Mouse (Mus musculus) MEL (cell line): Measurements from ENCODE around the gene Yeats4. TPM values are rescaled to one million over a fixed set of nuclear protein-coding genes. Genes with fewer than 3 reads are reported as not detected.

Source experiments
- DNase-seq: peaks from one replicate; pipeline ENCODE4 v3.0.0; 2011; ENCODE audit warnings: low read depth, low spot score
- H3K27ac ChIP-seq: 2 replicates; pipeline ENCODE4 v1.5.1; 2012; ENCODE audit warnings: low read depth, mild to moderate bottlenecking, control low read depth, low read length, moderate library complexity; ENCODE audit not compliant: control insufficient read depth
- H3K27me3 ChIP-seq, 2 experiments: fragments of 150-350 bp in 1 of 2; sonication (generic) in 1 of 2; 2 replicates each; pipeline ENCODE4 v1.6.1; 2012; ENCODE audit warnings: low read length in 2 of 2, mild to moderate bottlenecking in 2 of 2, improper control_type of control experiment in 1 of 2, moderate library complexity in 1 of 2; ENCODE audit not compliant: insufficient read depth in 2 of 2, control insufficient read depth in 1 of 2
- H3K36me3 ChIP-seq, 2 experiments: 2 replicates each; pipeline ENCODE4 v1.6.1; 2012 to 2014; ENCODE audit warnings: low read length in 2 of 2, improper control_type of control experiment in 1 of 2, inconsistent platforms in 1 of 2, mild to moderate bottlenecking in 1 of 2; ENCODE audit not compliant: insufficient read depth in 2 of 2, control insufficient read depth in 1 of 2
- H3K4me1 ChIP-seq, 2 experiments: fragments of 150-350 bp in 1 of 2; sonication (generic) in 1 of 2; 2 replicates each; pipeline ENCODE4 v1.6.1; 2012; ENCODE audit warnings: low read length in 2 of 2, improper control_type of control experiment in 1 of 2, mild to moderate bottlenecking in 1 of 2; ENCODE audit not compliant: insufficient read depth in 2 of 2, control insufficient read depth in 1 of 2
- H3K4me3 ChIP-seq, 2 experiments: fragments of 150-350 bp in 1 of 2; sonication (generic) in 1 of 2; 2 replicates each; pipeline ENCODE4 v1.5.1; 2012; ENCODE audit warnings: low read depth in 2 of 2, low read length in 2 of 2, mild to moderate bottlenecking in 2 of 2, moderate library complexity in 2 of 2, control low read depth in 1 of 2, improper control_type of control experiment in 1 of 2; ENCODE audit not compliant: control insufficient read depth in 1 of 2, insufficient read depth in 1 of 2
- H3K79me2 ChIP-seq: 2 replicates; pipeline ENCODE4 v1.6.1; 2012; ENCODE audit warnings: mild to moderate bottlenecking, low read length, moderate library complexity; ENCODE audit not compliant: control insufficient read depth, poor library complexity, insufficient read depth
- H3K9ac ChIP-seq: 2 replicates; pipeline ENCODE4 v1.6.1; 2012; ENCODE audit warnings: low read depth, mild to moderate bottlenecking, control low read depth, low read length, moderate library complexity; ENCODE audit not compliant: control insufficient read depth, poor library complexity, severe bottlenecking
- H3K9me3 ChIP-seq: fragments of 150-350 bp; sonication (generic); replicated peaks from 2 replicates; pipeline ENCODE4 v1.6.1; 2012; ENCODE audit warnings: mild to moderate bottlenecking, low read length, improper control_type of control experiment, moderate library complexity; ENCODE audit not compliant: insufficient read depth
- BHLHE40 ChIP-seq: IDR thresholded peaks from 2 replicates; pipeline ENCODE4 v1.6.1; 2012; ENCODE audit warnings: low read depth, mild to moderate bottlenecking, inconsistent platforms, low read length, improper control_type of control experiment, borderline replicate concordance
- CHD1 ChIP-seq: IDR thresholded peaks from 2 replicates; pipeline ENCODE4 v1.6.1; 2012; ENCODE audit warnings: low read depth, mild to moderate bottlenecking, inconsistent platforms, low read length, improper control_type of control experiment
- CHD2 ChIP-seq: IDR thresholded peaks from 2 replicates; pipeline ENCODE4 v1.6.1; 2011; ENCODE audit warnings: low read length, improper control_type of control experiment
- E2F4 ChIP-seq: IDR thresholded peaks from 2 replicates; pipeline ENCODE4 v1.6.1; 2011; ENCODE audit warnings: low read depth, low read length, improper control_type of control experiment, borderline replicate concordance
- ELF1 ChIP-seq: IDR thresholded peaks from 2 replicates; pipeline ENCODE4 v1.6.1; 2014; ENCODE audit warnings: low read depth, mild to moderate bottlenecking, inconsistent platforms, low read length, improper control_type of control experiment, moderate library complexity
- GABPA ChIP-seq: IDR thresholded peaks from 2 replicates; pipeline ENCODE4 v1.6.1; 2012; ENCODE audit warnings: low read depth, mild to moderate bottlenecking, inconsistent platforms, low read length, improper control_type of control experiment, moderate library complexity
- GATA1 ChIP-seq: IDR thresholded peaks from 2 replicates; pipeline ENCODE4 v1.6.1; 2011; ENCODE audit warnings: low read depth, low read length, improper control_type of control experiment
- HCFC1 ChIP-seq: IDR thresholded peaks from 2 replicates; pipeline ENCODE4 v1.6.1; 2012; ENCODE audit warnings: low read depth, mild to moderate bottlenecking, inconsistent platforms, low read length, improper control_type of control experiment, moderate library complexity
- KAT2A ChIP-seq: conservative IDR thresholded peaks from 2 replicates; pipeline ENCODE4 v1.6.1; 2012; ENCODE audit warnings: low read depth, low read length, improper control_type of control experiment, inconsistent platforms
- MAFK ChIP-seq: IDR thresholded peaks from 2 replicates; pipeline ENCODE4 v1.6.1; 2011; ENCODE audit warnings: low read depth, mild to moderate bottlenecking, low read length, improper control_type of control experiment, borderline replicate concordance
- MAX ChIP-seq: IDR thresholded peaks from 2 replicates; pipeline ENCODE4 v1.6.1; 2011; ENCODE audit warnings: low read length, improper control_type of control experiment
- MAZ ChIP-seq: IDR thresholded peaks from 2 replicates; pipeline ENCODE4 v1.6.1; 2012; ENCODE audit warnings: low read depth, mild to moderate bottlenecking, inconsistent platforms, low read length, improper control_type of control experiment
- MEF2A ChIP-seq: IDR thresholded peaks from 2 replicates; pipeline ENCODE4 v1.6.1; 2014; ENCODE audit warnings: low read depth, mild to moderate bottlenecking, inconsistent platforms, low read length, improper control_type of control experiment; ENCODE audit not compliant: poor library complexity, insufficient replicate concordance, severe bottlenecking; ENCODE audit errors: extremely low read depth
- MXI1 ChIP-seq: IDR thresholded peaks from 2 replicates; pipeline ENCODE4 v1.6.1; 2011; ENCODE audit warnings: mild to moderate bottlenecking, low read depth, low read length, improper control_type of control experiment
- MYC ChIP-seq: IDR thresholded peaks from 2 replicates; pipeline ENCODE4 v1.6.1; 2011; ENCODE audit warnings: low read depth, mild to moderate bottlenecking, low read length, improper control_type of control experiment, moderate library complexity
- NELFE ChIP-seq: IDR thresholded peaks from 2 replicates; pipeline ENCODE4 v1.6.1; 2011; ENCODE audit warnings: low read depth, low read length, improper control_type of control experiment
- NRF1 ChIP-seq: IDR thresholded peaks from 2 replicates; pipeline ENCODE4 v1.6.1; 2014; ENCODE audit warnings: low read depth, mild to moderate bottlenecking, inconsistent platforms, low read length, improper control_type of control experiment, moderate library complexity; ENCODE audit not compliant: poor library complexity, insufficient read depth, severe bottlenecking
- POLR2AphosphoS2 ChIP-seq: IDR thresholded peaks from 2 replicates; pipeline ENCODE4 v1.6.1; 2011; ENCODE audit warnings: low read length, improper control_type of control experiment
- TAL1 ChIP-seq: IDR thresholded peaks from 2 replicates; pipeline ENCODE4 v1.6.1; 2012; ENCODE audit warnings: mild to moderate bottlenecking, inconsistent platforms, low read length, moderate library complexity, mixed read lengths
- TBP ChIP-seq: IDR thresholded peaks from 2 replicates; pipeline ENCODE4 v1.8.0; 2011; ENCODE audit warnings: low read depth, low read length, improper control_type of control experiment
- UBTF ChIP-seq: IDR thresholded peaks from 2 replicates; pipeline ENCODE4 v1.6.1; 2012; ENCODE audit warnings: low read depth, mild to moderate bottlenecking, inconsistent platforms, low read length, improper control_type of control experiment, moderate library complexity, borderline replicate concordance; ENCODE audit not compliant: insufficient read depth
- USF1 ChIP-seq: IDR thresholded peaks from 2 replicates; pipeline ENCODE4 v1.6.1; 2014; ENCODE audit warnings: low read depth, mild to moderate bottlenecking, inconsistent platforms, low read length, improper control_type of control experiment, moderate library complexity
- ZC3H11A ChIP-seq: IDR thresholded peaks from 2 replicates; pipeline ENCODE4 v1.6.1; 2012; ENCODE audit warnings: low read depth, mild to moderate bottlenecking, inconsistent platforms, low read length, improper control_type of control experiment
- ZNF384 ChIP-seq: IDR thresholded peaks from 2 replicates; pipeline ENCODE4 v1.6.1; 2012; ENCODE audit warnings: low read depth, mild to moderate bottlenecking, inconsistent platforms, low read length, improper control_type of control experiment
- polyA plus RNA-seq, 2 experiments: library from polyadenylated mRNA; stranded (reverse) in 1 of 2; unstranded in 1 of 2; fragments of >175 nt in 1 of 2; fragments of >200 nt in 1 of 2; gene quantifications; 2 replicates each; pipeline versions ENCODE4 v1.2.1 to v1.2.4; 2012; ENCODE audit warnings: low replicate concordance in 2 of 2, low read depth in 1 of 2; ENCODE audit not compliant: insufficient read length in 2 of 2, insufficient read depth in 1 of 2, missing spikeins in 1 of 2
- total RNA-seq: library from RNA; depleted of rRNA; stranded (reverse); fragments of 300-350 nt; gene quantifications from 2 replicates; pipeline ENCODE4 v1.2.3, GENCODE M21; 2012

Yeats4 gene
- total and polyA plus RNA-seq, 3 experiments = 61.8 to 106 TPM; not detected in 1

DNA sequence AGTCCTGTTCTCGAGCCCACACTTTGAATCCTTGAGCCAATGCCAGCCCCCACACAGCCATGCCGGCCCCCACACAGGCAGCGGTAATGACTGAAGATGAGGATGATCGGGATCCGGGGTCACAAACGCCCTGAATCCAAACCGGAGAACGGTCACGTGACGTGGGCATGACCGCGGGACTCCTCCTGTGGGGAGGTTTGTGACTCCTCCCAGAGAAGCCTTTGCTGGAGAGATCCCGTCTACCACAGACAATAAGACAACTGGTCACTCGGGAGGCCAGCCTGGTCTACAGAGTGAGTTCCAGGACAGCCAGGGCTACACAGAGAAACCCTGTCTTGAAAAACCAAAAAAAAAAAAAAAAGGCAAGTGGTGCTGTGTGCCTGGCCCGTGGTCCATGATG lies 16.1 kb downstream of the Yeats4 start:
- no peaks in the 10 kb centered on the region for H3K79me2 ChIP-seq
- H3K9me3 ChIP-seq = no peaks in the 10 kb centered on the region
- no peak overlapping the region for H3K4me3 ChIP-seq
- DNase-seq = no peak
- H3K4me1 ChIP-seq = no peaks in the 10 kb centered on the region
- H3K27ac ChIP-seq = no peak overlapping the region
- H3K36me3 ChIP-seq = no peaks in the 10 kb centered on the region
- H3K27me3 ChIP-seq = no peaks in the 10 kb centered on the region; a peak in 1 of 4 replicates
- TF ChIP-seq MAX = no peak
- TF ChIP-seq GABPA = no peak
- TF ChIP-seq ZNF384 = no peak
- TF ChIP-seq MAFK = no peak
- TF ChIP-seq CHD2 = no peak
- no peak for TF ChIP-seq TAL1
- no peak for TF ChIP-seq MEF2A
- TF ChIP-seq TBP = no peak
- no peak for TF ChIP-seq POLR2AphosphoS2
- TF ChIP-seq NRF1 = no peak
- TF ChIP-seq MYC = no peak
- TF ChIP-seq USF1 = no peak
- TF ChIP-seq GATA1 = no peak
- TF ChIP-seq ZC3H11A = no peak
- no peak for TF ChIP-seq BHLHE40
- no peak overlapping the region for H3K9ac ChIP-seq

DNA sequence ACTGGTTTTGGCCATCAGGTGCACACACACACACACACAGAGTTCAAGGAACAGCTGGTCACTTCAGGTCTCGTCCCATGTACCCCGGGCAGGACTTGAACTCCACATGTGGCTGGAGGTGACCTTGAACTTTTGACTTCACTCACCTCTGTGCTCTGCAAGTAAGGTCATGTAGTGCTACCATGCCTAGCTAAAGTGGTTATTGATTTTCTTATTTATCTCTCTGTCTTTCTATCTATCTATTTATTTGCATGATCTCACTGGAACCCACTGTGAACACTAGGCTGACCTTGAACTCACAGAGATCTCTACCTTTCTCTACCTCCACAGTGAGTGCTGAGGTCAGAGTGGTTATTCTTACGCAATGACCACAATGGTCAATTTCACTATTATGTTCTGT lies 18.2 kb downstream of the Yeats4 start:
- H3K27me3 ChIP-seq = no peaks in the 10 kb centered on the region; a peak in 1 of 4 replicates
- H3K4me1 ChIP-seq = no peaks in the 10 kb centered on the region
- no peak overlapping the region for H3K9ac ChIP-seq
- no peak overlapping the region for H3K4me3 ChIP-seq
- H3K9me3 ChIP-seq = no peaks in the 10 kb centered on the region
- H3K36me3 ChIP-seq = no peaks in the 10 kb centered on the region
- DNase-seq = no peak
- TF ChIP-seq MEF2A (no peak), USF1 (no peak), E2F4 (no peak), NELFE (no peak), MAZ (no peak), KAT2A (no peak), HCFC1 (no peak), MXI1 (no peak), UBTF (no peak), MAX (no peak), MAFK (no peak), NRF1 (no peak), ELF1 (no peak), BHLHE40 (no peak), CHD1 (no peak), POLR2AphosphoS2 (no peak)
- no peaks in the 10 kb centered on the region for H3K79me2 ChIP-seq
- H3K27ac ChIP-seq = no peak overlapping the region
